Mouse (Mus musculus): ENCODE measurements around the gene Oit3. TPM values are rescaled to one million over a fixed set of nuclear protein-coding genes. Genes with fewer than 3 reads are reported as not detected.

Gene Oit3
- polyA plus RNA-seq (2012; rRNA removed): 0.42 and 0.50 TPM in 2 replicates

DNA sequence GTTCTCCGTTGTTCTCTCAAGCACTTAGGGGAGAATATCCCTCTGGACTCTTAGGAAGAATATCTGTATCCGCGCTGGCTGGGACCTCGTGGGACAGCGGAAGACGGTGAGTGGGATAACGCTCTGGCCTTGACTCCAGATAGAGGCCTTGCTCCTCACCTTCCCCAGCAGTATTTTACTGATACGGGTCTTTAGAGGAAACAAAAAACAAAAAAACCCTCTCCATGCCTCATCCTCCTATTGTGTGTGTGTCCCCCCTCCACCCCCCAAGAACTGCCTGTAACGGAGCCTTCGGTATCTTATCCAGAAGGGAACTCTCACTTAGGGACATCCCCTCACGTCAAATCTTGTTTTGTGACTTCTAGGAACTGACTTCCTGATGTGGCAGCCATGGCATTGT is at the start of gene Oit3:
TSS of gene Oit3 (minus strand) at position 44 of the 400 bp plus-strand sequence.
- no peak for DNase-seq (ENCODE audit: low read depth)
- TF ChIP-seq CTCF (IDR thresholded peaks at IDR 0.05; ENCODE audit: borderline replicate concordance, extremely low read depth, insufficient read depth, insufficient read length) (no peak), POLR2A (IDR thresholded peaks at IDR 0.05; ENCODE audit: borderline replicate concordance, extremely low read depth, insufficient read depth, insufficient read length, poor library complexity, severe bottlenecking) (no peak)

DNA sequence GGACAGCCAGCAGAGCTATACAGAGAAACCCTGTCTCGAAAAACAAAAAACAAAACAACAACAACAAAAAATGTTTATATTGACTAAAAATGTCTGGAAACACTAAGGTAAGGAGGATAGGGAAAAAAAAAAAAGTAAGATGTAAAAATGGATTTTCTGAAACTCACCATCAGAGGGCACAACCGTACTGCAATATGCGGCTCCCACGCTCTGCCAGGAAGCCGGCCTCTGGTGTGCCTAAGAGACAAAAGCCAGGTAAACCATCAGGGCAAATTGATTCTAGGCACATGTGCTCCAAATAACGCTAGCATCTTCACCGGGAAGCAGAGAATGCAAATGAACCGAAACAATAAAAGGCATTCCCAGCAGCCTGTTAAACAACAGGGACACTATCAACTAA is 49.3 kb upstream of the Oit3 start:
- DNase-seq (ENCODE audit: low read depth): peak; percentile 52
- no peak for TF ChIP-seq POLR2A (IDR thresholded peaks at IDR 0.05; ENCODE audit: borderline replicate concordance, extremely low read depth, insufficient read depth, insufficient read length, poor library complexity, severe bottlenecking)
- peak; percentile 28; the same call in 1 of the 2 replicates for TF ChIP-seq CTCF (IDR thresholded peaks at IDR 0.05; ENCODE audit: borderline replicate concordance, extremely low read depth, insufficient read depth, insufficient read length)

DNA sequence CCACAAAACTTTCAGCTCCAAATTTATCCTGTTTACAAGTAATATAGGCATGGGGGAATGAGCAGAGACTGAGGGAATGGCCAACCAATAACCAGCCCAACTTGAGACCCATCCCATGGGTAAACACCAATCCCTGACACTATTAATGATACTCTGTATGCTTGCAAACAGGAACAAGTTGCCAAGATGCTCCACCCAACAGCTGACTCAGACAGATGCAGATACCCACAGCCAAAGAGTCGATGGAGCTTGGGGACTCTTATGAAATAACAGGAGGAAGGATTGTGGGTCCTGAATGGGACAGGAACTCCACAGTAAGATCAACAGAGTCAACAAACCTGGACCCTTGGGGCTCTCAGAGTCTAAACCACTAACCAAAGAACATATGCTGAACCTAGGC is 47.8 kb upstream of the Oit3 start:
- no peak for TF ChIP-seq POLR2A (IDR thresholded peaks at IDR 0.05; ENCODE audit: borderline replicate concordance, extremely low read depth, insufficient read depth, insufficient read length, poor library complexity, severe bottlenecking)
- no peak for TF ChIP-seq CTCF (IDR thresholded peaks at IDR 0.05; ENCODE audit: borderline replicate concordance, extremely low read depth, insufficient read depth, insufficient read length)
- DNase-seq (ENCODE audit: low read depth): no peak

DNA sequence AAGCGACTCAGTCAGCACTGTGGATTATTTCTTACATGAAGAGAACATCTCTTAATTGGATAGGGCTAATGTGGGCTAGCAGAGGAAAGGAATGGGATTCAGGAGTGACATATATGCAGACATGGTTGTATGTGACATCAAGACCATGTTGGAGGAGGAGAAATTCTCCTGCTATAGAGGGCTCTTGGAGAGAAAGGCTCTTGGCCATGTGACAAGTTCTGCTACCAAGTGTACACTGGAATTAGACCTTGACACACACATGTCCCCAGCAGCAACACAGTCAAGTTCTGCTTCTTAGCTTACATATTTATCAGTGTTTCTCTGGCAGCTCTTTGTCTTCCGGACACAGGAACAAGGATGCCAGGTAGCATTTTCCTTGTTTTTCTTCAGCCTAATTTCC is 45.8 kb upstream of the Oit3 start:
- TF ChIP-seq POLR2A (IDR thresholded peaks at IDR 0.05; ENCODE audit: borderline replicate concordance, extremely low read depth, insufficient read depth, insufficient read length, poor library complexity, severe bottlenecking) (no peak), CTCF (IDR thresholded peaks at IDR 0.05; ENCODE audit: borderline replicate concordance, extremely low read depth, insufficient read depth, insufficient read length) (no peak)
- DNase-seq (ENCODE audit: low read depth): no peak

DNA sequence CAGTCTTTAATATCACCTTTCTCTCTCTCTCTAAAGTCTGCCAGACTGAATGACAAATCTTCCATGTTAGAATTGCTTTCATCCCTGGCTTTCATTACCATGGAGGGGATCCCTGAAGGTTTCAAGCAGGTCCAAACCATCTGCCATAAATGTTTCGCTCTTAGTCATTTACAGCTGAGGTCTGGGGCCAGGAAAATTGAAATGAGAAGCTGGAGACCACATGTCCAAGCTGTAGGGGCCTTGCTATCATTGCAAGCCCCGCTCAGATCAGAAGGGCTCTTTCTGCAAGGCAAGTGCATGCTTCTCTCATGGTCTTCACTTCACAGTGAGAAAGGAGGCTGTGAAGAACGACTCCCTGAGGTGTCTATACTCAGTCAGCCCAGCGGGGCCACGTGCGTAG is 42.7 kb upstream of the Oit3 start:
- TF ChIP-seq POLR2A (IDR thresholded peaks at IDR 0.05; ENCODE audit: borderline replicate concordance, extremely low read depth, insufficient read depth, insufficient read length, poor library complexity, severe bottlenecking) (no peak), CTCF (IDR thresholded peaks at IDR 0.05; ENCODE audit: borderline replicate concordance, extremely low read depth, insufficient read depth, insufficient read length) (no peak)
- DNase-seq (ENCODE audit: low read depth): no peak

DNA sequence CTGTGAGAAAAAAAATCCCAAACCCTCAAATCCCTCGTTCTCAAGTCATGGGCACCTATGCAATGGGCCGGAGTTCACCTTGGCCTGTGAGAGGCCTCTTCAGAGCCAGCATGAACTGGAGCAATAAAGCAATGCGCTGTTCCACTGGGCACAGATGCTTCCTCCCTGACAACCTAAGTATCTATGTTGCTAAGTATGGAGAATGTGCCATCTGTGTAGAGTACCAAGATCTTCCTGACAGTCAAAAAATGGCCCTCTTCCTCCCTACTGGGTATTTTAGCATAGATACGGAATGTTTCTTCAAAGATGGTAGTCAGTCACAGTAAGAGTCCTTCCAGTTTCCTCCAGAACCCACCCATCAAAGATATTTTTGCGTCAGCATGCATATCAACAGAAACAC is 39.8 kb upstream of the Oit3 start:
- TF ChIP-seq POLR2A (IDR thresholded peaks at IDR 0.05; ENCODE audit: borderline replicate concordance, extremely low read depth, insufficient read depth, insufficient read length, poor library complexity, severe bottlenecking) (no peak), CTCF (IDR thresholded peaks at IDR 0.05; ENCODE audit: borderline replicate concordance, extremely low read depth, insufficient read depth, insufficient read length) (no peak)

DNA sequence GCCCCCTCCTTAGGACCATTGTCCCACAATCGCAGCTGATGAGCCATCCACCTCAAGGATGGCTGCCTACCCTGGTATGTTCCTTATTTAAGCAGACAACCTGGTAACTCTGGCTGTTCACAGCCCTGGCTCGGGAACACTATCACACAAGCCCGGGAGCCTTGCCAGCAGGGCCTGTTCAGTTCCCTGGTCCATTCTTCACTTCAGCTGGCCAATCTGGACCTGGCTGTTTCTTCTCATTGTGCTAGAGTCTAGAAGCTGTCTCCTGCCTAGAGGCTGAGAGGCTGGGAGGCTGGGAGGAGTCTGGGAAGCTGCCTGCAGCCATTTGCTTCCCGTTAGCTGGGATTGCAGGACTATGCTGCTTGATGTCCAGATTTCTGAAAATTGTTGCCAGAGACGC is 28.9 kb upstream of the Oit3 start:
- DNase-seq (ENCODE audit: low read depth): peak; percentile 53
- TF ChIP-seq POLR2A (IDR thresholded peaks at IDR 0.05; ENCODE audit: borderline replicate concordance, extremely low read depth, insufficient read depth, insufficient read length, poor library complexity, severe bottlenecking) (no peak), CTCF (IDR thresholded peaks at IDR 0.05; ENCODE audit: borderline replicate concordance, extremely low read depth, insufficient read depth, insufficient read length) (no peak)

More for the DNA sequence above, 39.8 kb upstream of the Oit3 start:
- DNase-seq (ENCODE audit: low read depth): no peak

DNA sequence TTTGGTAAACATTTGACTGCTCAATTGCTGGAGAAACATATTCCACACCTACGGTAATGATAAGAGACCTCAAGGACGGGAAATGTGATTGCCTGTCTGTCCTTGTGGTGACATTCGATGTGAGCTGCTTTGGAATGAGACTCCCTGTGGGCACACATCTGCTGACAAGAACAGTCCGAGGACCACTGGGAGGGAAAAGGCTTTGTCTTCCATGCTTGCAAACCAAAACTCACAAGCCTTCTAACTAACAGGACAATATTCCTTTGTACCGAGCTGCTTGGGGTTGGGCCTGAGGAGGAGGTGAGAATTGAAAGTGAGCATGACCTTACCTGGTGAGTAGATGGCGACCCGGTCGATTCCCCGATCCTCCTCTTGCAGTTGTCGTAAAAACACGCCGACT is 25.7 kb upstream of the Oit3 start:
- DNase-seq (ENCODE audit: low read depth): no peak
- TF ChIP-seq CTCF (IDR thresholded peaks at IDR 0.05; ENCODE audit: borderline replicate concordance, extremely low read depth, insufficient read depth, insufficient read length) (no peak), POLR2A (IDR thresholded peaks at IDR 0.05; ENCODE audit: borderline replicate concordance, extremely low read depth, insufficient read depth, insufficient read length, poor library complexity, severe bottlenecking) (no peak)

DNA sequence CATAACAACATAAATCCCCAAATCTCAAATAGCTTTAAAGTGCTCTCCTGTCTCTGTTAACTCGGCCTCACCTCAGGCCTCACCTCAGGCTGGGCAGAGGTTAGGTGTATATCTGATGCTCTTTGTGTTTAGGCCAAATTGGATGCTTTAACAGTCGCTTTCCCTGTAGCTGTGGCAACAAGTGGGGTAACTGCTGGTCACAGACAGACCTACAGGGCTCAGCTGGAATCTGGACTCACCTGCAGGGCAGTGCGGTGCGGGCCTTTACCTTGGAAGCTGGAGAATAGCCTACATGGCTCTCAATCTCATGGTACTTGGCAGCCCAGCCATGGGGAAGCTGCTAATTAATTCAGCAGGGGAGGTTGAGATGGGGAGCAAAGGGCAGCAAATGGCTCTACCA is 25.0 kb upstream of the Oit3 start:
- no peak for TF ChIP-seq POLR2A (IDR thresholded peaks at IDR 0.05; ENCODE audit: borderline replicate concordance, extremely low read depth, insufficient read depth, insufficient read length, poor library complexity, severe bottlenecking)

DNA sequence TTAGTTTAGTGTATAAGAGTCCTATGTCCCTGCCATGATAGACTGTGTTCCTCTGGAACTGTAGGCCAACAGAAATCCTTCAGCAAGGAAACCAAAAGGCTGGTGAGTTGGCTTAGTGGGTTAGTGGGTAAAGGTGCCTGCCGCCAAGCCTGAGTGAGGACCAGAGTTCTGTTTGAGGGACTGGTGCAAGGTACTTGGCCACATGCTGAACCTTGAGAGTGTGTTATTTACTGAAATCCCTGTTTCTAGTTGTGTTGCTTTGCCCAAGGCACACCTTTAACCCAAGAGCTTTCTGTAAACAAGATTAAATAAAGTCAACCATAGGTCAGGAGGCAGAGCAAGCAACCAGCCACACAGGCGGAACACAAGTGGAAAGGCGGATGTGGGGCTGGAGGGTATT is 24.0 kb upstream of the Oit3 start:
- DNase-seq (ENCODE audit: low read depth): no peak
- TF ChIP-seq CTCF (IDR thresholded peaks at IDR 0.05; ENCODE audit: borderline replicate concordance, extremely low read depth, insufficient read depth, insufficient read length) (no peak), POLR2A (IDR thresholded peaks at IDR 0.05; ENCODE audit: borderline replicate concordance, extremely low read depth, insufficient read depth, insufficient read length, poor library complexity, severe bottlenecking) (no peak)

More for the DNA sequence above, 25.0 kb upstream of the Oit3 start:
- no peak for DNase-seq (ENCODE audit: low read depth)

DNA sequence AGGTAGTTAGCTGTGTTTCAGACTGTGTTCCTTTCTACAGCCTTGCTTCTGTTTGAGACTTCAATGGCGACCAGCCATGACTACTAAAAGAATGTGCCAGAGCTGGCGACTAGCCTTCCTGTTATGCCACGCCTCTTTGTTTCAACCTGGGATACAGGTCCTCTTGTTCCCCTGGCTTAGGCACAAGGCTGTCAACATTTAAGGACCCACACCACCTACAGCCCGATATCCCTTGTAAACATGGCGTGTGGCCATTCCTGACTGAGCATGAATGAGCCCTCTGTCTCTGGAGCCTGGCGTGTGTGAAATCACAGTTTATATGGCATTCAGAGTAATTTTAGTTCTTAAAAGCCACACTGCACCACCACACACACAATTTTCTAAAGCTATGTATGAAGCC is 20.7 kb upstream of the Oit3 start:
- TF ChIP-seq CTCF (IDR thresholded peaks at IDR 0.05; ENCODE audit: borderline replicate concordance, extremely low read depth, insufficient read depth, insufficient read length) (no peak), POLR2A (IDR thresholded peaks at IDR 0.05; ENCODE audit: borderline replicate concordance, extremely low read depth, insufficient read depth, insufficient read length, poor library complexity, severe bottlenecking) (no peak)
- DNase-seq (ENCODE audit: low read depth): peak; percentile 45

DNA sequence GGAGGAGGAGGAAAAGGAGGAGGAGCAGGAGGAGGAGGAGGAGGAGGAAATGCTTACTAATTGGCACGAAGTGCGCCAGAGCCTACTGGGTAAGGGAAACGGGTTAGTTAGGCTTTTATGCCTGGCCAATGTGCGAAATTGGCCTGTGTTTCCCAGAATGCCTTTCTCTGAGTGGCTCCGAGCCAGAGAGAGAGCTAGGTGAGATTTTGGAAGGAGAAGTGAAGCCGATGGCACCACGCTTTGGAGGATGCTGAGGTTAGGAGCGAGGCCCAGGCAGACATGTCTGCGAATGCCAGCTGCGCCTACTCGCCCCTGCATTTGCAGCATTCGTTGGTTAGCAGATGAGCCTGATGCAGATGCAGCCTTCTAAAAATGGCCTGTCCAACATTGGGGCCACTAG is 18.2 kb upstream of the Oit3 start:
- DNase-seq (ENCODE audit: low read depth): peak; percentile 72
- TF ChIP-seq POLR2A (IDR thresholded peaks at IDR 0.05; ENCODE audit: borderline replicate concordance, extremely low read depth, insufficient read depth, insufficient read length, poor library complexity, severe bottlenecking): no peak
- TF ChIP-seq CTCF (IDR thresholded peaks at IDR 0.05; ENCODE audit: borderline replicate concordance, extremely low read depth, insufficient read depth, insufficient read length): no peak

DNA sequence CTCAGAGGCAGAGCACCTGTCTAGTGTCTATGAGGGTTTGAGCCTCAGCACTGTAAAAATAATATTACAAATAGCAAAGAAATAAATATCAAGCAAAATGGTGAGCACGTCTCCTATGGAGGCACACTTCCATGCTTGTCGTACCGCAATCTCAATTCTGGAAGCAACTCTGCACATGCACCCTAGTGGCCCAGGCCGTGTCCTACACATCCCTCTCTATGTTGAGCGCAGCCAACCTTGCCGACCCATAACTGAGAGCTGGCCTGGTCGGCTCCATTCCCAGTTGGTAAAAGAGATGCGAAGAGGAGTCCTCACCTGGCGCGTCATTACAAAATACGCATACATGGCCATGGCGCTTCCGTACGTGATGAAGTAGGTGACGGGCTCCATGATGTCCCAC is 13.1 kb upstream of the Oit3 start:
- DNase-seq (ENCODE audit: low read depth): no peak
- TF ChIP-seq POLR2A (IDR thresholded peaks at IDR 0.05; ENCODE audit: borderline replicate concordance, extremely low read depth, insufficient read depth, insufficient read length, poor library complexity, severe bottlenecking) (no peak), CTCF (IDR thresholded peaks at IDR 0.05; ENCODE audit: borderline replicate concordance, extremely low read depth, insufficient read depth, insufficient read length) (no peak)
